Mouse (Mus musculus): ENCODE results near the gene Dcst2. TPM values are rescaled to one million over a fixed set of nuclear protein-coding genes. Genes with fewer than 3 reads are reported as not detected.
A peak's percentile ranks its signal among the peaks of the same experiment; 100 is the strongest.

The Dcst2 gene
- total and polyA plus RNA-seq, 2 experiments from 2014 or later = 0.07 TPM; not detected in 1

- 1% methylated on average over 9 of the region's 9 CpGs for whole genome bisulfite sequencing
- no peaks in the 10 kb centered on the region for H3K27me3 ChIP-seq (ENCODE audit: control insufficient read depth, insufficient read depth, low read length)
- DNase-seq (ENCODE audit: low spot score) (peak; percentile 88), ATAC-seq (ENCODE audit: insufficient read depth, low read depth) (no peak)
- H3K36me3 ChIP-seq (replicated peaks; ENCODE audit: control insufficient read depth, insufficient read depth, low read length) = peaks cover 26% of the 10 kb centered on the region
- H3K4me1 ChIP-seq (ENCODE audit: control insufficient read depth, insufficient read depth) = peaks cover 12% of the 10 kb centered on the region; the same call in 1 of the 2 replicates
- H3K27ac ChIP-seq (ENCODE audit: low read depth) = peak overlapping the region; percentile 98
- no peaks in the 10 kb centered on the region for H3K9me3 ChIP-seq (replicated peaks; ENCODE audit: control insufficient read depth, low read length)
- peak overlapping the region; percentile 75 for H3K9ac ChIP-seq (replicated peaks; ENCODE audit: low read depth, low read length)
- H3K4me2 ChIP-seq (ENCODE audit: low read depth, low read length) = peak overlapping the region; percentile 85
- no peak for TF ChIP-seq CTCF (IDR thresholded peaks at IDR 0.05; ENCODE audit: low read depth)
- TF ChIP-seq EP300 (IDR thresholded peaks at IDR 0.05; ENCODE audit: low read depth) = peak; percentile 53; the same call in 1 of the 2 replicates
- peak overlapping the region; percentile 80 for H3K4me3 ChIP-seq (ENCODE audit: low read depth, low read length)
Observed at GRCm38 (mm10) chr3:89419571-89419970, 57.8 kb downstream of the Dcst2 start.

- H3K36me3 ChIP-seq (replicated peaks; ENCODE audit: control insufficient read depth, insufficient read depth, low read length) = peaks cover 26% of the 10 kb centered on the region
- H3K9ac ChIP-seq (replicated peaks; ENCODE audit: low read depth, low read length) = peak overlapping the region; percentile 75
- peaks cover 12% of the 10 kb centered on the region; the same call in 1 of the 2 replicates for H3K4me1 ChIP-seq (ENCODE audit: control insufficient read depth, insufficient read depth)
- peak overlapping the region; percentile 80 for H3K4me3 ChIP-seq (ENCODE audit: low read depth, low read length)
- DNase-seq (ENCODE audit: low spot score) = no peak
- WGBS = 4% methylated on average over 3 of the region's 3 CpGs
- peak overlapping the region; percentile 98 for H3K27ac ChIP-seq (ENCODE audit: low read depth)
- TF ChIP-seq CTCF (IDR thresholded peaks at IDR 0.05; ENCODE audit: low read depth) (no peak), EP300 (IDR thresholded peaks at IDR 0.05; ENCODE audit: low read depth) (no peak)
- no peaks in the 10 kb centered on the region for H3K9me3 ChIP-seq (replicated peaks; ENCODE audit: control insufficient read depth, low read length)
- peak overlapping the region; percentile 85 for H3K4me2 ChIP-seq (ENCODE audit: low read depth, low read length)
- ATAC-seq (ENCODE audit: insufficient read depth, low read depth) = no peak
- no peaks in the 10 kb centered on the region for H3K27me3 ChIP-seq (ENCODE audit: control insufficient read depth, insufficient read depth, low read length)
Observed at GRCm38 (mm10) chr3:89419981-89420380, 58.2 kb downstream of the Dcst2 start.

GRCm38 (mm10) chr3:89420421-89420820, 58.6 kb downstream of the Dcst2 start:
- H3K4me3 ChIP-seq (ENCODE audit: low read depth, low read length) = peak overlapping the region; percentile 6; the same call in 1 of the 2 replicates
- WGBS = 39% methylated on average over 2 of the region's 2 CpGs
- H3K27ac ChIP-seq (ENCODE audit: low read depth) = peak overlapping the region; percentile 98
- no peaks in the 10 kb centered on the region for H3K9me3 ChIP-seq (replicated peaks; ENCODE audit: control insufficient read depth, low read length)
- DNase-seq (ENCODE audit: low spot score) (no peak), ATAC-seq (ENCODE audit: insufficient read depth, low read depth) (no peak)
- H3K9ac ChIP-seq (replicated peaks; ENCODE audit: low read depth, low read length) = 0 out of 2 replicates have a peak overlapping the region, but pooled peaks have one; percentile 2
- peak overlapping the region; percentile 85 for H3K4me2 ChIP-seq (ENCODE audit: low read depth, low read length)
- no peak for TF ChIP-seq CTCF (IDR thresholded peaks at IDR 0.05; ENCODE audit: low read depth)
- TF ChIP-seq EP300 (IDR thresholded peaks at IDR 0.05; ENCODE audit: low read depth) = no peak
- H3K27me3 ChIP-seq (ENCODE audit: control insufficient read depth, insufficient read depth, low read length) = no peaks in the 10 kb centered on the region
- peaks cover 12% of the 10 kb centered on the region; the same call in 1 of the 2 replicates for H3K4me1 ChIP-seq (ENCODE audit: control insufficient read depth, insufficient read depth)
- H3K36me3 ChIP-seq (replicated peaks; ENCODE audit: control insufficient read depth, insufficient read depth, low read length) = peaks cover 27% of the 10 kb centered on the region

- H3K4me1 ChIP-seq (ENCODE audit: control insufficient read depth, insufficient read depth) = peaks cover 12% of the 10 kb centered on the region; the same call in 1 of the 2 replicates
- H3K9ac ChIP-seq (replicated peaks; ENCODE audit: low read depth, low read length) = peak overlapping the region; percentile 61
- peak overlapping the region; percentile 85 for H3K4me2 ChIP-seq (ENCODE audit: low read depth, low read length)
- 13% methylated on average over 11 of the region's 11 CpGs for WGBS
- no peaks in the 10 kb centered on the region for H3K27me3 ChIP-seq (ENCODE audit: control insufficient read depth, insufficient read depth, low read length)
- peak overlapping the region; percentile 98 for H3K27ac ChIP-seq (ENCODE audit: low read depth)
- DNase-seq (ENCODE audit: low spot score) = peak; percentile 88
- H3K36me3 ChIP-seq (replicated peaks; ENCODE audit: control insufficient read depth, insufficient read depth, low read length) = peaks cover 27% of the 10 kb centered on the region
- TF ChIP-seq EP300 (IDR thresholded peaks at IDR 0.05; ENCODE audit: low read depth) (no peak), CTCF (IDR thresholded peaks at IDR 0.05; ENCODE audit: low read depth) (no peak)
- ATAC-seq (ENCODE audit: insufficient read depth, low read depth) = peak; percentile 65
- no peaks in the 10 kb centered on the region for H3K9me3 ChIP-seq (replicated peaks; ENCODE audit: control insufficient read depth, low read length)
- peak overlapping the region; percentile 47 for H3K4me3 ChIP-seq (ENCODE audit: low read depth, low read length)
Observed at GRCm38 (mm10) chr3:89421002-89421774, 59.4 kb downstream of the Dcst2 start.

GRCm38 (mm10) chr3:89421810-89422473, 60.2 kb downstream of the Dcst2 start:
- peaks cover 32% of the 10 kb centered on the region for H3K36me3 ChIP-seq (replicated peaks; ENCODE audit: control insufficient read depth, insufficient read depth, low read length)
- peak overlapping the region; percentile 61 for H3K9ac ChIP-seq (replicated peaks; ENCODE audit: low read depth, low read length)
- H3K27ac ChIP-seq (ENCODE audit: low read depth) = peak overlapping the region; percentile 56
- peaks cover 12% of the 10 kb centered on the region; the same call in 1 of the 2 replicates for H3K4me1 ChIP-seq (ENCODE audit: control insufficient read depth, insufficient read depth)
- no peaks in the 10 kb centered on the region for H3K27me3 ChIP-seq (ENCODE audit: control insufficient read depth, insufficient read depth, low read length)
- H3K4me3 ChIP-seq (ENCODE audit: low read depth, low read length) = peak overlapping the region; percentile 47
- 16% methylated on average over 22 of the region's 22 CpGs for WGBS
- ATAC-seq (ENCODE audit: insufficient read depth, low read depth) (no peak), DNase-seq (ENCODE audit: low spot score) (no peak)
- H3K4me2 ChIP-seq (ENCODE audit: low read depth, low read length) = peak overlapping the region; percentile 85
- no peaks in the 10 kb centered on the region for H3K9me3 ChIP-seq (replicated peaks; ENCODE audit: control insufficient read depth, low read length)
- TF ChIP-seq EP300 (IDR thresholded peaks at IDR 0.05; ENCODE audit: low read depth) (no peak), CTCF (IDR thresholded peaks at IDR 0.05; ENCODE audit: low read depth) (no peak)

Measured in heart, postnatal 0 days (tissue).